ENCODE assay signal across 8 mouse cellular contexts in the genomic region with DNA sequence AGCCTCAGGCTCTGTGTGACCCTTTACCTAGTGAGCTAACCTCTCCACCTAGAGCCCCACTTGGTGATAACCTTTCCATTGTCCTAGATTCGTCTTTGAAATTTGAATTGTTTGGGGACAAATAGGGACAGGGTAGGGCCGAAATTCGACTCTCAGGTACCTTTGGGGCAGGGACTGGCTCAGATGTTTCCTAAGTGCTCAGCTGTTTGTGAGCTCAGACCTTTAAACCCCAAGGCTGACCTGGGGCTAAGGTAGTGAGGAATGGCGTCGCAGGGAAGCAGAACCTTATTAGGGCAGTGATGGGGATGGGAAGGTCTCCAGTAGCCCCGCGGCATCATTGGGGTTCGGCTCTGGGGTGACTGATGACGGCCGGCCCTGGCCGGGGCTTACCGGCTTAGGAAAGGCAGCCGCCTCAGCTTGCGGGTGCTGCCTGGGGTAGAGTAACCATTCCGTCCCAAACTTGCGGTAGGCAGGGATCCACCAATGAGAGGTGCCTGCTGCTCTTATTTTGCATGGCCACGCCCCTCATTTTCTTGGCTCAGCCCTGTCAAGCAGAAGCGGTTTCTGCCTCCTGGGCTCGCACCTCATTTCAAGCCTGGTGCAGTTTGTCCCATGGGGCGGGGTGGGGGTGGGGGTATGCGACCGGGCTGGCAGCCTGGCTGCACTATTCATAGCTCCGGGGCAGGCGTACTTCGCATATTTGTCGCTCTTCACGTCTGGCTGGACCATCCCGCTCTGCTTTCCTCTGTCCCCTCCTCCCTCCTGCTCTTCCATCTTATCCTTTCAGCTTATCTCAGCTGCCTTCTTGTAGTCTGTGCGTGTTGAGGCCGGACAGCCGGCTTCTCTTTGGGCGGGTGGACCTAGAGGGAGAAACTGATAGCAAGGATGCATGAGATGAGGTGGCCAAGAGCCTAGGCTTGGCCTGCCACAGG. TPM values are rescaled to one million over a fixed set of nuclear protein-coding genes. Genes with fewer than 3 reads are reported as not detected.
DNase-seq lines count a peak whose midpoint lies in the region; ATAC-seq lines count a peak whose summit lies in the region.

No protein-coding gene starts in this region.

- no peaks in the 10 kb centered on the region for H3K9me3 ChIP-seq in intestine, embryonic 15.5 days
- no peaks in the 10 kb centered on the region for H3K9me3 ChIP-seq in midbrain, embryonic 16.5 days (replicated peaks; ENCODE audit: control insufficient read depth, low read length, poor library complexity, severe bottlenecking)
- no peaks in the 10 kb centered on the region for H3K9me3 ChIP-seq in stomach, embryonic 15.5 days

- H3K9ac ChIP-seq in intestine, embryonic 15.5 days: peak overlapping the region; percentile 23
- peak overlapping the region; percentile 53 for H3K9ac ChIP-seq in midbrain, embryonic 16.5 days (ENCODE audit: low read depth, low read length)
- no peak overlapping the region for H3K9ac ChIP-seq in stomach, embryonic 15.5 days

- ATAC-seq in activated CD4-positive, CD25-positive, alpha-beta regulatory T cell, adult 4 months: peak; percentile 32
- ATAC-seq in granulocyte monocyte progenitor cell, adult 5-6 weeks (replicated peaks; ENCODE audit: poor library complexity, severe bottlenecking): peak; percentile 84
- peak; percentile 89 for ATAC-seq in intestine, embryonic 15.5 days
- ATAC-seq in midbrain, embryonic 16.5 days: peak; percentile 77
- ATAC-seq in stomach, embryonic 15.5 days (ENCODE audit: insufficient read depth, low FRiP score, low read depth): peak; percentile 85

- peaks cover 29% of the 10 kb centered on the region for H3K4me1 ChIP-seq in intestine, embryonic 15.5 days (replicated peaks)
- H3K4me1 ChIP-seq in midbrain, embryonic 16.5 days (ENCODE audit: control insufficient read depth, insufficient read depth, low read length): peaks cover 13% of the 10 kb centered on the region
- H3K4me1 ChIP-seq in stomach, embryonic 15.5 days: peaks cover 32% of the 10 kb centered on the region

- H3K36me3 ChIP-seq in intestine, embryonic 15.5 days: no peaks in the 10 kb centered on the region
- H3K36me3 ChIP-seq in midbrain, embryonic 16.5 days (ENCODE audit: control insufficient read depth, insufficient read depth, low read length): no peaks in the 10 kb centered on the region
- H3K36me3 ChIP-seq in stomach, embryonic 15.5 days: no peaks in the 10 kb centered on the region

- WGBS in intestine, embryonic 15.5 days: 2% methylated on average over 32 of the region's 32 CpGs
- 1% methylated on average over 32 of the region's 32 CpGs for WGBS in midbrain, embryonic 16.5 days
- WGBS in stomach, embryonic 15.5 days: 2% methylated on average over 32 of the region's 32 CpGs

- H3K27ac ChIP-seq in intestine, embryonic 15.5 days: peak overlapping the region; percentile 51
- peak overlapping the region; percentile 1; the same call in 1 of the 2 replicates for H3K27ac ChIP-seq in midbrain, embryonic 16.5 days (ENCODE audit: low read length)
- peak overlapping the region; percentile 68; the same call in 1 of the 2 replicates for H3K27ac ChIP-seq in stomach, embryonic 15.5 days

- H3K4me2 ChIP-seq in intestine, embryonic 15.5 days (replicated peaks): peak overlapping the region; percentile 82
- peak overlapping the region; percentile 75 for H3K4me2 ChIP-seq in midbrain, embryonic 16.5 days (ENCODE audit: low read length)
- peak overlapping the region; percentile 84 for H3K4me2 ChIP-seq in stomach, embryonic 15.5 days

- H3K4me3 ChIP-seq in intestine, embryonic 15.5 days (replicated peaks): peak overlapping the region; percentile 35
- H3K4me3 ChIP-seq in midbrain, embryonic 16.5 days (ENCODE audit: low read depth, low read length): peak overlapping the region; percentile 35
- H3K4me3 ChIP-seq in stomach, embryonic 15.5 days (replicated peaks): peak overlapping the region; percentile 37

- H3K27me3 ChIP-seq in intestine, embryonic 15.5 days (replicated peaks): no peaks in the 10 kb centered on the region; the same call in 1 of the 2 replicates
- no peaks in the 10 kb centered on the region for H3K27me3 ChIP-seq in midbrain, embryonic 16.5 days (ENCODE audit: control insufficient read depth, insufficient read depth, low read depth, low read length)
- H3K27me3 ChIP-seq in stomach, embryonic 15.5 days (replicated peaks): no peaks in the 10 kb centered on the region

- DNase-seq in 416B (ENCODE audit: low read depth) (peak; percentile 94), liver (peak; percentile 93)
- DNase-seq in embryo, embryonic 10 days (ENCODE audit: low spot score): peak; percentile 93

RNA-seq across cellular contexts. Expression of a gene that starts 12.7 kb away (rescaled TPM):
- not detected for polyA plus RNA-seq in activated CD4-positive, CD25-positive, alpha-beta regulatory T cell, adult 4 months (2017; shearing (Covaris generic))
- total RNA-seq in granulocyte monocyte progenitor cell, adult 5-6 weeks (2014; fragmentation: Nextera tagmentation): 9.7 and 13.0 TPM in 2 replicates
- total RNA-seq in granulocyte monocyte progenitor cell, adult 5-6 weeks (2017): 3.4 and 4.0 TPM in 2 replicates
- 4.2 and 4.6 TPM in 2 replicates for polyA plus RNA-seq in intestine, embryonic 15.5 days (2015; fragmentation: Nextera tagmentation; extraction: Ambion mirVana)
- polyA plus RNA-seq in midbrain, embryonic 16.5 days (2015; fragmentation: Nextera tagmentation; extraction: Ambion mirVana): 8.6 and 9.6 TPM in 2 replicates
- 6.1 and 6.2 TPM in 2 replicates for polyA plus RNA-seq in stomach, embryonic 15.5 days (2015; fragmentation: Nextera tagmentation; extraction: Ambion mirVana)

Comparison
In these comparisons a context has a peak if more than half of its experiments do, and no peak if none do; other contexts are left out.
1. Peak in every context shown above with its lines: DNase-seq, ATAC-seq, H3K4me3 ChIP-seq and H3K27ac ChIP-seq.
2. ATAC-seq: peak in every context shown above with its lines; median percentile 89 in intestine, embryonic 15.5 days; 85 in stomach, embryonic 15.5 days; 84 in granulocyte monocyte progenitor cell, adult 5-6 weeks; 77 in midbrain, embryonic 16.5 days; 32 in activated CD4-positive, CD25-positive, alpha-beta regulatory T cell, adult 4 months.
3. H3K27ac ChIP-seq: peak in every context shown above with its lines; median percentile 68 in stomach, embryonic 15.5 days; 51 in intestine, embryonic 15.5 days; 1 in midbrain, embryonic 16.5 days.